Mouse (Mus musculus): ENCODE measurements around the gene Slc26a9.

Gene Slc26a9

DNA sequence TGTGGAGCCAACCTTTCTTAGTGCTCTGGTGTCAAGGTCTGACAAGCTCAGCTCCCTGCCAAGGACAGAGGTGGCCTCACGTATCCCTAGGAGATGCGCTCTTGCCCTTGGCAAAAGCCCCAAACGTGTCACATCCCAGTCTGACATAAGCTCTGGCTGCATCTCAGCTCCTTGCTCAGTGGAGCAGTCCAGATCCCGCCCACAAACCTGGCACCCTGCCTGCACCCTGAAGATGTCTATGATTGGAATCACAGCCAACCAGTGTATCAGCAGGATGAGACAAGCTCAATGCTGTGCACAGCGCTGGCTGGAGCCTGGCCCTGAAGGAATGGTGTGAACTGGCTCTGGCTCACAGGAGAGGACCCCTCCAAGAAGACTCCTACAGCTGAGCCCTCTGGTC, 6.6 kb upstream of the Slc26a9 start:
- DNase-seq: peak; percentile 71

DNA sequence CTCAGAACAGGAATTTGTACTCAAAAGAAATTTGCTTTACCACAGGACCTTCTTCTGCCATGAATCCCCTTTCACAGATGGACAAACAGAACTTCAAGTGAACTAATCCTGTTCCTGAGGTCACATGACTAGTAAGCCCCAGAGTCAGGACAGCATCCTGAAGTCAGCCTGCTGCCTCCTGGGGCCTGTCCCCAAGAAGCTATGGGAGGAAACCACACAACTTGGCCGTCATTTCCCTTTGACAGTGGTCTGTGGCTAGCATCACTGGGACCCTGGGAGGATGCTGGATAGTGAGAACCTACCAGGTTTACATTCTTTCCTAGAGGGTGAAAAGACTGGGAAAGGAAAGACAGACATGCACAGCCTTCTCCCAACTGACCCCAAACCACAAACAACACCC, 5.1 kb upstream of the Slc26a9 start:
- no peak for DNase-seq

DNA sequence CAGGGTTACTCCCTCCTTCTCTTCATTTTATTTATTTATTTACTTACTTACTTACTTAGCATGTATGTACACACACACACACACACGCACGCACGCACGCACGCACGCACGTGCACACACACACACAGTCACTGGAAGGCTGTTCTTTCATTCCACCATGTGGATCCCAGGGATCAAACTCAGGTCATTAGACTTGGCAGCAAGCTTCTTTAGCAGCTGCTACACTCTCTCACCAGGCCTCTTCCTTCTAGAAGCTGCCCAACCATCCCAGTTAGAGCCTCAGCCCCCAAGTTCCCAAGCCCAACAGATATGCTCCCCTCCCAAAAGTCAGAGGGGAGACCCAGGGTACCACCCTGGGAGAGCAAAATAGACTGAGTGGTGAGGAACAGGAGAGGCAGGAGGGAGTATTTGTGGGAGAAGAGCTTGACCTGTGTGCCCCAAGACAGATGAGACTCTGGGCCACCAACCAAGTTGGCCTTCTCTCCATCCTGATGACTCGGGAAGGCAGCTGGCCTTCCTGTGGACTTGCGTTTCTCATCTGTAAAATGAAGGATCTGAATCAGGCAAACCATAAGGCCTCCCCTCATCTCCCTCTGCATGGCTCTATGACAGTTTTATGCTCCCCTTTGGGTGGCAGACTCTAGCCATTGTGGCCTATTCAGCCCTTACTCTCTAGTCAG, 4.2 kb upstream of the Slc26a9 start:
- no peak for DNase-seq

DNA sequence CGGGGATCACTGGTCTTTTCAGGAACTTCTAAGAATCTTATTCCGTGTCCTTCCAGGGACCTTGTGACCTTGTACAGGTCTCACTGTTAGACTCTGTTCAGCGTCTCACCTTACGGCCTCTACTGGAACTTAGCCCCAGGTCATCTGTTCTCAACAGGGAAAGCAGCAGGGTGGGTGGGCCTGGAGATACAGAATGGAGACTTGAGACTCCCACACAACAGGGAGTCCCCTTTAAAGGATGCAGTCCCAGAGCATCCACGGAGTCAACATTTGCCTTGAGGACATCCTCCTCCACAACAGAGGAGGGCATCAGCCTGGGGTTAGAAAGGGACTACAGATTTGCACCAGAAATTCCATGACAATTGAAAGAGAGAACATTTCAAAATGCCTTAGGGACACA, 1.6 kb downstream of the Slc26a9 start:
- no peak for DNase-seq

DNA sequence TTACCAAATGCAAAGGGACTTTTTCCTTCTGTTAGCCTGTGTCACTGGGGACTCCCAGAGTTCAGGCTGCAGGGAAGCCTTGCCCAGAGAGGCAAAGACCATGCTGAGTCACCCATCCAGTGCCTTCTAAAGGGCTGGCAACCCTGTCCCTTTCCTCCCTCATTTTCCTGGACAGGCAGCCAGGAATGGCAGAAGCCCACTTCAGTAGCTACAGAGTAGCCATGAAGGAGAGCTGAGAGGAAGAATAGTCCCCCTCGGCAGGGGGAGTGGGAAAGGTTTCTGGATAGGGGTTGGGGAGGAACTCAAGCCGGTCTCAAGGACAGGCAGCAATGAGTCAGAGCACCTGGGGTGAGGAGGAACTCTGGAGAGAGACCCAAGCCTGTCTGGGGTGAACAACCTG, 3.9 kb downstream of the Slc26a9 start:
- no peak for DNase-seq

DNA sequence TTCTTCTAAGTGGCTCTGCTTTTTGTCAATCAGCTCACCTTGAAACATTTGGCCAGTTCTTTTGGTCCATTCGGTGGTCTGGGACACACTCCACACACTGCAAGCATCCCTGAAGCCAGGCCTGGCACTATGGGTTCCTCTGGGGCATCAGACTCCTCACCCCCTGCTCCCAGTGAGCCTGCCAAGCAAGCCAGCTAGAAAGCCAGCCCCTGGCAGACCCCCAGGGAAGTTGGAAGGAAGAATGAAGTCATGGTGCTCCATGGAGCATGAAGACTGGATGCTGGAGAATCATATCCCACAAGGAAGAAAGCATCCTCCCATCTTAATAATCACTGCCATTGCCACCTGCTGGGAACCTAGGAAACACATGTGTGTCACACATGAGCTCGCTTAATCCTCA, 4.8 kb downstream of the Slc26a9 start:
- DNase-seq: no peak

DNA sequence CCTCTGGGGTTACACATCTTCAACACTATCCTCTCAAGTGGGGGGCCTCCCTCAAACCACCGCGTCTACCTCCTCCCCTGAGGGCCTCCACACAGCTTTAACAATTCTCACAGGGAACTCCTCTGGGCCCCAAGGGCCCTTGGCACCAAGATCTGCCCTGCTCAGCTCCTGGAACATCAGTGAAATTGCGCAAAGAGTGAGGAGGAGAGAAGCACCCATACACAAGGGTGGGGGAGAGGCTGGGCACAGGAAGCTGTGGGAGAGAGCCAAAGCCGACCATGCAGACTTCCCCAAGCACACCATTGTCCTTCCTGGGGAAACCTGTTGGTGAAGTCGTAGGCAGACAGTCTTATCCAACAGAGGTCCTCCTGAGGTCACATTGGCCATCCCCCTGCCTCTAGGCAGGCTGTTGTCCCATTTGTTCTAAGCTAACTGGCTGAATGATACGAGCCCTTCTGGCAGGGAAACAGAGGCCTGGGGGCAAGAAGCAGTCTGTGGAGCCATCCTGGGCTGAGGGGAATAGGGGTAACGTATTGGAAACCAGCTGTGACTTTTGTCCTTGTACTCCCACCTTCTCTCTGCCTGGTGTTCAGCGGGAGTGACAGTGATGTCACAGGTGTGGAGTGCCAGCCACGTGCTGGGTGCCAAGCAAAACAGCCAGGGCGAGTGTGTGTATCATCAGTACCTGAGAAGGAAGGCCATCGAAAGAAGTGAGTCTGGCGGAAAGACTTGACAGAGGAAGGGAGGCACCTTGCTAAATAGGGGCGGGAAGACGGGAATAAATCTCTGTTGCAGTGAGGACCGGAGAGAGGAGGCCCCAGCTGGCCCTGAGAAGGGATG, 6.1 kb downstream of the Slc26a9 start:
- DNase-seq: no peak

DNA sequence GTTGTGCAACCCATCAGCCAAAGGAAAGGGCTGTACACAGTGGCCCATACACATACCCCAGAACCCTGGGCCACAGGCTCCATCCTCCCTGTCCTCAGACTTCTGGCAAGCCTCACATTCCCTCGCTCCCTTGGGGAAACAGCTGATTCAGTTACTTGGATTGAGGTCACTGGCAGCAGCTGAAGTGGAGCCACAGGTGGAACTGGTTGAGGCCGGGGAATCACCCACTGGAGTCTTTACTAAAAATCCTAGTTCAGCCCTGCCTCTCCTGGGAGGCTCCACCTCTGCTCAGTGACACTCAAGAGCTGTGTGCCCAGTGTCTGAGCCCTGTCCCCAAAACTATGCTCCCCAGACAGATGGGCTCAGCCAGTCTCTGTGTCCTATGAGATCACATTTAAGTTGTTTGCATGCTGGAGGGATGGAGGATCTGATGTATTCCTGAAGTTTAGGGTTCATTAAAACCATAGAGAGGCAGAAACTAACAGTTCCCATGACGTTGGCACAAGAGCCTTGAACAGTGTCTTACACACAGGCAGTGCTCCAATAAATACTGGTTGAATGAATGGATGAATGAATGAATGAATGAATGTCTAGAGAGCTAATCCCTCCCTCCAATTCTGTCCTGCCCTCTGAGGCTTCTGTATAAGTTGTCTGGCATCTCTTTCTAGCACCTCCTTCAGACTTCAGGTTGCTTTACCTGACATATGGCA, 7.5 kb downstream of the Slc26a9 start:
- no peak for DNase-seq

DNA sequence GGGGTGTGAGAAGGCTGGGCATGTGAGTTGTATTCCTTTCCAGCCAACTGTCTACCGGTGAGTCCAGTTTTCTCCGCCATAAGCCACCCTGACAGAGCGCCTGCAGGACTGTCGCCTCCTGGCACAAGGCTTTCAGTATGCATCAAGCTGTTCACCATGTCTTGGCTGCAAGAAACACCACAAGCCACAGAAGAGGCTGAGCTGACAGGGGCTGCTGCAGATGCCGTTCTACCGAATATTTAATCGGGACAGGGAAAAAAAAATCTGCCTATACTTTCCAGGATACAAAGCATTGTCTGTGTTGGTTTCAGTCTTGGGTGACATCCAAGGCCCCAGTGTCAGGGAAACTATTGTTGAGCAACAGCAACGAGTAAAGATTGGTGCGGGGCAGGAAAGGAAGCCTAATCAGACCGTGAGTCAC, 8.1 kb downstream of the Slc26a9 start:
- DNase-seq: peak; percentile 51

DNA sequence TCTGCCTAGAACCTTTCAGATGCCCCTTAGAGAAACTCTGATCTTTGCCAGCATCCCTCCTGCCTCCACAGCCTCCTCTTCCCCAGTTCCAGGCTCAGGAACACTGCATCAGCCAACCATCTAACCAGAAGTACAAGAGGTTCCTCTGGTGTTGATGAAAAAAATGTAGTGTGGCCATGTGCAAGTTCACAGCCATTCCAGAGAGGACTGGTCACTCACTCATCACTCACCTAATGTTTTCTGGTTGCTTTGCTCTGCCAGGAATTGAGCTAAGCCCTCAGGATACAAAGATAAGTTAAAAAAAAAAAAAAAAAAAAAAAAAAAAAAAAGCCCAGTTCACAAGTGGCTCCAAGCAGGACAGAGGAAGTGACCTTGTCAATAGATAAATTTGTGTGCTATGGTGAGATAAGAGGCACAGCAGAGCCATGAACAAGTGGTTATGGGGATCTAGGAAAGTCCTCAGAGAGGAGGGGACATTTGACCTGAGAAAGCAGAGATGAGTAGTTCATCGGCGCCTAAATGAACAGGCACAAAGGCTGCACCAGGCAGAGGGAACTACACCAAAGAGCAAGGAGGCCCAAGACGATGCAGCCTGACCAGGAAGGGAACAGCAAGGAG, 10.5 kb downstream of the Slc26a9 start:
- no peak for DNase-seq

DNA sequence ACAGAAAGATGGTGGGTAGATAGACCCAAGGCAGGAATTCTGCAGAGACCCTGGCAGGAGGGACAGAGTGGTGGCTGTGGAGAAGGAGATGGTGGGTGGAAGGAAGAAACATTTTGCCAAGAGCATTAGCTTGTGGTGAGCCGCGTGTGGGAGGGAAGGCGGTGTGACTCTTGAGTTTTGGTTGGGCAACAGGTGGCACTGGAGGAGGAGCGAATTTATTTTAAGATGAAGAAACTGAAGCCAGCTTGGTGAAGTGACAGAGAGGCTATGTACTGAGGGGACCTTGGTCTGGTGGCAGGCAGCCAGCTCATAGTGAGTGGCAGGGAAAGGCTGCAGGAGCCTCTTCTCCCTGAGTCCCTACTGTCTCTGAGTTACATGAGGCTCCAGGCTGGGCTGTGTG, 11.1 kb downstream of the Slc26a9 start:
- no peak for DNase-seq

DNA sequence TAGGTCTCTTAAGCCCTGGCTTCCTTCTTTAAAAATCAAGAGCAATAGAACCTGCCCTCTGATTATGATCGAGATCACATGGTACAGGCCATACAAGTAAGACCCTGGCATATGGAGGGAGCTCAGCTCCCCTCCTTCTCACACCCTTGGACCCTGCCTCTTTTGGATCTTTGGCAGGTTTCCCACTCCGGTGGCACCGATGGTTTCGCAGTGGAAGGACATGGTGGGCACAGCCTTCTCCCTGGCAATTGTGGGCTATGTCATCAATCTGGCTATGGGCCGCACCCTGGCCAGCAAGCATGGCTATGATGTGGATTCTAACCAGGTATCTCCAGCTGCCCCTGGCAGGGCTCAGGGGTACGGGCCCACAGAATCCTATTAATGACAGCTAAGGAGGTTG, 13.4 kb downstream of the Slc26a9 start:
- no peak for DNase-seq

DNA sequence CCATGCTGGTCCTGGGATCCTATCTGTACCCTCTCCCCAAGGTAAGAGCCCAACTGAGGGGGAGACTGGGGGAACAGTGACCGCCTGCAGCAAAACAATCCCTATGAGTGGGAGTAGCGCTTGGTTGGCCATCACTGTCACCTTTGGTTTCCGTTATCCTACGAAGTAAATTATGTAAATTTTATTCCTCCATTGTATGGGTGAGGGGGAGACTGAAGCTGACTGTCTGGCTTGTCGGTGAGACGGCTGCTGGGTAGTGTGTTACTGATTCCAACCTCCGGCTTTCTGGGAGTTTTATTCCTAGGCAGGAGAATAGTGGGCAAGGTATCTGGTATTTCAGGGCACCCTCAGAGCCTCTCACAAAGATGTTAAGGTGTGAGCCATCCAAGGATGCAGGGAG, 15.0 kb downstream of the Slc26a9 start:
- no peak for DNase-seq

DNA sequence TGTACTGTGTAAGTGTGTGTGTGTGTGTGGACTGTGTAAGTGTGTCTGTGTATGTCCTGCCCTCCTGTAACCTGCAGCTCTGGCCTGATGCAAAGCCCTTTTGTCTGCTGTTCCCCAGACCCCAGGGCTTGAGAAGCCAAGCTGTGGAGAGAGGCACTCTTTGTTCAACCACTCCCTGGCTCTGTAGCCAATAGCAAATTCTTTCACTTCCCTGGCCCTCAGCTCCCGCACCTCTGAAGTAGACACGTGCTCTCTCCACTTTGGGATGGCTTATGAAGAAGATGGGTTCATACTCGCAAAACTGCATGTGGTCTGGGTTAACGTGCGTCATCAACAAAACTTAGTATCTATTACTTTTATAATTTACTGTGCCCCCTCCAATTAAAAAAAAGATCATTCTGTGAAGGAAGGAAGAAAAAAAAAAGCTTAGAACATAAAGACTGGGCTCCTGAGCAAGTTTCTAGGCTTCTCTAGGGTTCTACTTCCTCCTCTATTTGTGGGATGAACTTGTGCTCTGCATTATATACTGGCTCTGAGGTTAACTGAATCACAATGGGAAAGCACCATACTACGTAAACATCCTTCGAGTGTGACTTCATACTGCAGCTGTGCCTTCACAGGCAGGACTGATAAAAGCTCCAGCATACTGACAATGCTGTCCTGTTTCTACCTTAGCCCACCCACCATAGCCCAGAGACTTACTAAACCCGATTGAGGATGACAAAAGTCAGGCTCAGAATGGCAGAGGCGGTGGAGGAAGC, 16.0 kb downstream of the Slc26a9 start:
- no peak for DNase-seq

DNA sequence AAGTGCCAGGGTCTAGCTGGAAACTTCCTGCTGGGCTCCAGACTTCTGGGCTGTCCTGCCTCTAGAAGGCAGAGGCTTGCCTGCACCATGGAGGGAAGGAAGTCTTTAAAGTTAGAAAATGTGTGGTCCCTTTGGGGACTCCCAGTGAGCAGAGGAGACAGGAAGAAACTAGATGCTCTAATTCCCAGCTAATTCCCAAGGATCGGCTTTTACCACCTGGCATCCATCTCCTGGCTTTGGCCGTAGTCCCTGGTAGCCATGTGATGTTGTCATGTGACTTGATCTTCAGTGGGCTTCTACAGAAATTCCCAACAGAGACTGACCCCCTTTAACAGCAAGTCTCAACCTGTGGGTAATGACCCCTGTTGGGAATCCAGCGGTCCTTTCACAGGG, 16.6 kb downstream of the Slc26a9 start:
- no peak for DNase-seq

DNA sequence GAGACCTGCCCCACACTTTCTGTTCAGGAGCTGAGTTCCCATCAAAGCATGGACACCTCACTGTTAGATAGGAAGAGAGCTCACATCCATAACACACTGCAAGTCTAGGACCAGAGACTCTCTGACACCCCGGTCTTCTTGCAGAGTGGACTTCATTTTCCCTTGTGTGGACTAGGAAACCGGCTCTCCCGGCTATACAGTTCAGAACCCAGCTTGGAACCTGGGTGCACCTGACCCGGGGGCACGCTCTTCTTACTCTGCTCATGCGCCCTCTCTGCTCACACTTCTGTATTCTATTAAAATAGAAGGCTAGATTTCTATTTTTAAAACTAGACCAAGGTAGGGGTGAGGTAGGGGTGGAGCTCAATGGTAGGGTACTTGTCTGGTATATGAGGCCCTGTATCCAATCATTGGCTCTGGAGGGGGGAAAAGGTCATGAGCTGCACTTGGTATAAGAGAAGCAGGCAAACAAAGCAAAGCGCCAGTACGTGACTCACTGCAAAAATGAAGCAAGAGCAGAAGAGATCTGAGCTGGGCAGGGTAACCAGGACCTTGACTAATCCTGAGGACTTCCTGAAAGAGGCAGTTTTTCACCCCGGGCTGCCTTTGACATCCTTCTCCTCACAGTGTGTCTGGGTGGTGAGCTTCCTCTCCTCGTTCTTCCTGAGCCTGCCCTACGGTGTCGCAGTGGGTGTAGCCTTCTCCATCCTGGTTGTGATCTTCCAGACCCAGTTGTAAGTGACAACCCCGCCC, 17.4 kb downstream of the Slc26a9 start:
- no peak for DNase-seq

DNA sequence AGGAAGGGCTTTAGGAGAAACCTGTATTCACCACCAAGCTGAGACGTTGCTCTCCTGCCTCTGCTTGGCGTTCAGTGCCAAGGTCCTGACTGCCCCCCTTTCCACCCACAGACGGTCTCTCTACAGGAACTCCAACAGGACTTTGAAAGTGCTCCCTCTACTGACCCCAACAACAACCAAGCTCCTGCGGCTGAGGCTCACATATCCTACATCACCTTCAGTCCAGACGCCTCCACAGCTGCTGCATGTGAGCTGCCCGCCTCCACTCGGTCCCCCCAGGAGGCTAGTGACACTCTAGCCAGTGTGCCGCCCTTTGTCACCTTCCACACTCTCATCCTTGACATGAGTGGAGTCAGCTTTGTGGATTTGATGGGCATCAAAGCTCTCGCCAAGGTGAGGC, 19.9 kb downstream of the Slc26a9 start:
- DNase-seq: no peak

DNA sequence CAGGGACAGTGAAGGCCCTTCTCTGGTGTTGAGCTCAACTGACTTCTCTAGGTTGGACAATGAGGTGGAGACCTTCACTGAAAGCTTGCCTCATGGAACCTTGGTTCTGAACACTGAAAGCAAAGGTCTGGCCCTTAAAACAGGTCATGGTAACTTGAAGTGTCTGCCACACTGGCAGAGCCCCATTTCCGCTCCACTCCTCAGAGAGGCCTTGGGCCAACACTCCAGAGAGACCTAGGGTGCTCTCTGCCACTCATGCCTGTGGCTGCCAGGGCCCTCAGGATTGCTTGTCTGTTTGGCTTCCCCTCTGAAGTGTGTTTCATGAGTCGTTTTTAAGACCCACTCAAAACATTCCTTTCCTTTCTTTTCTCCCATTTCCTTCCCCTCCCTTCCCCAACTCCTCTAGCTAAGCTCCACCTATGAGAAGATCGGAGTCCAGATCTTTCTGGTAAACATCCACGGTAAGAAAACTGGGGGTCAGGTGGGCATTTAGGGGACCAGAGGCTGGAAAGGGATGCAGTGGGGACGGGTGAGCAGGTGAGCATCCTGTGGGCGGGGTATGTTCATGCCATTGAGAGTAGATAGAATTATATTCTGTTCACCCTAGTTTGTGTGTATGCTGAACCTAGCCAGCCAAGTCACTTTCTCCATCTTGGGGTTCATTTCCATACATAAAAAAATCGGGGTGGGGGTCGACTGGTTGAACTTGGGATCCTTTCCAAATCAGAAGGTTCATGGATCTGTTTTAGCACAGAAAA, 20.9 kb downstream of the Slc26a9 start:
- DNase-seq: no peak

DNA sequence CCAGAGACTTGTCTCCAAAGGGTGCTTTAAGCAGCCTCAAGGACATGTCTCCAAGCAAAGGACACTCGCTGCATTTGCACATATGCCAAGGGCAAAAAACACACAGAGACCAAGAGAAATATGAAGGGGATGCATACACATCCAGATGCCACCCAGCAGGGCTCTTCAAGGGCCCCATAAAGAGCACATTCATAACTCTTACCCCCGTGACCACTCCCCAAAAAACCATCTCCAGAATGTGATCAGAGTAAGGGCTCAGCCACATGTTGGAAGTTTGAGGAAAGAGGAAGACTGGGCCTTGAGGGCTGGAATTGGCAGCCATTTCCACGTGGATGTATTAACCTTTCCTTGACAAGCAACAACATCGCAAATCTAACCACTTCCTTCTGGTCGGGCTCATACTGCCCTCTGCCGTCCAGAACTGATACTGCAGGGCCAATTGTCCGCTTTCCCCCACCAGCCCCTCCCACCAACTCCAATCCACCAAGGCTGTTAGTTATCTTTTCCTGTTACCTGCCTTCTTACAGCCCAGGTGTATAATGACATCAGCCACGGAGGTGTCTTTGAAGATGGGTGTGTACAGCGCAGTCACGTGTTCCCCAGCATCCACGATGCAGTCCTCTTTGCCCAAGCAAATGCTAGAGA, 21.7 kb downstream of the Slc26a9 start:
- DNase-seq: peak; percentile 74

DNA sequence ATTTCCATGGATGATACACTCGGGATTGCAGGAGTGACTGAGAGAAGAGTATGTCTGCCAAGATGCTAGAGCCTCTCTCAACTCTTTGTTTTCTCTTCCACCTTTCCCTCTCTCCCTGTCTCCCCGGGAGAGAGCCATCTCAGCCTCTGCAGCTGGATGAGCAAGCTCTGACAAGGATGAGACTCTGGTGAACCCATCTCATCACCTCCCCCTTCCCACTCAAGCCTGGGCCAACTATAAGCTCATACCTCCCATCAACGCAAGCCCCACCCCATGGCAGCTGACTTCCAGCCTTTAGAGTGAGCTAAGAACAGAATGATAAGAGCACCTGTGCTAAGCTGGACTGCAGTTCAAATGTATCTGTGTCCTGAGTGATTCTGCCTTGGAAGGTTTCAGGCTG, 25.5 kb downstream of the Slc26a9 start:
- DNase-seq: no peak

DNA sequence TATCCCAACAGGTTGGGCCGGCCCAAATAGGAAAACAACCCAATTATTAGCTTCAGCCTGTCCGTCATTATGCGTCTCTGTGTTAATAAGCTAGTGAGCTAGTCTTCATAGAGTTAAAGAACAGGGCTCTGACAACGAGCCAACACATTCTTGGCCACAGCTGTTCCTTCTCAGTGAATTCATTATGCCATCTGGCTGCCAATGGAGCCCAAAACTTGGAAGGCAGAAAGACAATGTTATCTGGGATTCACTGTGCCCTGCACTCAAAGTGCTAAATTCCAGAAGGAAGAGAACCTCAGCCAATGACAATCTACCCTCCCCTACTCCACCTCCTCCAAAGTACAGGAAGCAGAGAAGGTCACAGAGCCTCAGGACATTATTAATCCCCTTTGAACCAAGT, 26.8 kb downstream of the Slc26a9 start:
- no peak for DNase-seq
